Mouse (Mus musculus): Measurements from ENCODE around the gene Tk1. TPM values are rescaled to one million over a fixed set of nuclear protein-coding genes. Genes with fewer than 3 reads are reported as not detected.
A peak's percentile ranks its signal among the peaks of the same experiment; 100 is the strongest.

Gene Tk1
- total RNA-seq (2022) = 1 to 10 TPM in 3 of 4 experiments, under 1 TPM in 1; 0.52 to 1.7 (median 1.2) TPM

DNA sequence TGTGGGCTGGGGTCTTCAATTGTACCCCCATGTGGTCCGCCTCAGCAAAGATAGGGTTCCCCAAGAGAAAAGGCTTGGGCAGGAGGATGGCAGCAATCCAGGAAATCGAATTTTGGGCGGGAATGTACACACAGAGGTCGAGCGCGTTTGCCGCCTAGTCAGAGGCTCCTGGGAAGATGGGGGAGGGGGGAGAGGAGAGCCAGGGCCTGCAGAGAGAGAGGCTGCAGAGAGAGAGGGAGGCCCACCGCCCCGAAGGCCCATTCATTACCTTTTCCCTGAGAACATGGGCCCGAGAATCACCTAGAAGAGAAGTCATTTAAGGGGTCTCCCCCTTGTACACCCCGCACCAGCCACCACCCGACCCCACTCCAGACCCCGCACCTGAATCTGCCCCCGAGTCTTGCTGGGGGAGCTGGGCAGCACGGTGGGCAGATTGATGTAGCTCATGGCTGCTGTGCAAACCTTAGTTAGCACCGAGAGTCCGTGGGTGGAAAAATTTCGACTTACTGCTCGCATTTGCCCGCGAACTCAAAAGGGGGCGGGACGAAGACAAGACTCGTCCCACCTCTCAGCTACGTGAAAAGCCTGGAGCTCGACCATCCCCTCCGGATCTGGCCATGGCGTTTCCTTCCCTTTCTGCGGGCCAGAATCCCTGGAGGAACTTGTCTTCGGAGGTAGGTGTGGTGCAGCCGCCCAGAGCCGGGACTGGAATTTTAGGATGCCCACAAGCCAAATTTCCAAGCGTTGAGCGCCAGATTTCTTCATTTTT is at the start of gene Tk1, which contains the start of gene Afmid:
Gene Tk1, minus strand, starts transcription at position 760 of the 769 bp plus-strand sequence.
Gene Afmid, plus strand, starts transcription at position 592 of the 769 bp plus-strand sequence.
- DNase-seq (ENCODE audit: low spot score in 2 of 2) = no peak

DNA sequence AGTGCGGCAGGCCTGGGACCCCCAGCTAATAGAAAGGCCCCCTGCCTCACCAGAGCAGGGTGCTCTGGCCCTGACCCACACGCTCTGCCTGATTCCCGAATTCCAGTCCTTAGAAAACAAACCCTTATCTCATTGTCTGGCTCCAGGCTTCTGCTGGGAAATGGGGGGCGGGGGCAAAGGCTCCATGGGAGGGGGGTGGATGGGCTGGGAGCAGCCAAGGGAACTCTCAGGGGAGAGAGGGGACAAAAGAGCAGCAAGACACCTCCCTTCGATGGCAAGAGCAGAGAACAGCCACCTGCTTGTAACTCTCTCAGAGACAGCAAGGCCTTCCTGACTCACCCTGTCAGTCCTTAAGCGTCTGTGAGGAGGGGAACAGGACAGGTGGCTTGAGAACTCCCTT is 49.8 kb upstream of the Tk1 start:
- DNase-seq (ENCODE audit: low spot score in 2 of 2) = no peak

DNA sequence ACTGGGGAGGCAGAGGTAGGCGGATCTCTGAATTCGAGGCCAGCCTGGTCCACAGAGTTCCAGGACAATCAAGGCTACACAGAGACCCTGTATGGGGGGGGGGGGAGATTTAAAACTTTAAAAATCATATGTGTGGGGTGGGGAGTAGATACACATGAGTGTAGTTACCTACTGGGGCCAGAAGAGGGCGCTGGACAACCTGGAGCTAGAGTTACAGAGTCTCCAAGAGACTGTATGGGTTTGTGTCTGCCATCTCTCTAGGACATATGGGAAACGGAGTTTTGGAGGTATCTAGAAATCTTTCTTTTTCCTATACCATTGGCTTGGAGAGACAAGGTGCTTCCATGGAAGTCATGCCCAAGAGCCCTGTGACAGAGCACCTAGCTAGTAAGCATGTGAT is 48.5 kb upstream of the Tk1 start:
- DNase-seq (ENCODE audit: low spot score in 2 of 2) = no peak

DNA sequence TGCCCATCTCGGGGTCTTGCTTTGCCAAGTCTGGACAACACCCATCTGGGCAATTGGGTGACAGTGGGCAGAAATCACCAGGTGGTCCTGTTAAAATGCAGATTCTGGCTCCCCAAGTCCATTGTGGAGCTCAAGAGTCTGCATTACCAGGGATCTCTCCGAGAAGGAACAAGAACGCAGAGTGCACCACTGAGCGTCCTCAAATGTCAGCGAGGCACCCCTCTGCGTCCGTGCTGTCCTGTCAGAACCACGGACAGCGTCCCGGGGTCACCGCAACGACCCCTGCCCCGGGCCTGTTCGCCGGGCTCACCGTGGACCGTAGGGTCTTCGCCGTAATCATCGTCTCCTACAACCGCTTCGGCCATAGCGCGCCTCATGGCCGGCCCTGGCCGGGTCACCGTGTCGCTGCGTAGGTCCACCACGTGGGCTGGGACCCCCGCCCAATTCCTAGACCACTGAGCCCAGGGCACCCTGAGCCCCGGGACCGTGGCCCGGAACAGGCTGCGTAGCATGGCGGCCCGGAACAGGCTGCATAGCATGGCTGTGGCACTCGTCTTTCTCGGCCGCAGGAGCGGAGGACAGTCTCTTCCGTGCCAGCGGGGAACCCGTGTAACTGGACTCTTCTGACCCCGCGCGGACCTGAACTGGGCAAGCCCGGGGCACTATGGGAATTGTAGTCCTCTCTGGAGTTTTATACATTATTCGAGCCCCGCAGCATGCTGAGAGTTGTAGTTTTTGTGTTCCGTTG is 47.1 kb upstream of the Tk1 start, which contains the start of gene Tha1:
Gene Tha1, minus strand, starts transcription at position 621 of the 748 bp plus-strand sequence.
- DNase-seq (ENCODE audit: low spot score in 2 of 2) = peak; percentile 58 to 71

DNA sequence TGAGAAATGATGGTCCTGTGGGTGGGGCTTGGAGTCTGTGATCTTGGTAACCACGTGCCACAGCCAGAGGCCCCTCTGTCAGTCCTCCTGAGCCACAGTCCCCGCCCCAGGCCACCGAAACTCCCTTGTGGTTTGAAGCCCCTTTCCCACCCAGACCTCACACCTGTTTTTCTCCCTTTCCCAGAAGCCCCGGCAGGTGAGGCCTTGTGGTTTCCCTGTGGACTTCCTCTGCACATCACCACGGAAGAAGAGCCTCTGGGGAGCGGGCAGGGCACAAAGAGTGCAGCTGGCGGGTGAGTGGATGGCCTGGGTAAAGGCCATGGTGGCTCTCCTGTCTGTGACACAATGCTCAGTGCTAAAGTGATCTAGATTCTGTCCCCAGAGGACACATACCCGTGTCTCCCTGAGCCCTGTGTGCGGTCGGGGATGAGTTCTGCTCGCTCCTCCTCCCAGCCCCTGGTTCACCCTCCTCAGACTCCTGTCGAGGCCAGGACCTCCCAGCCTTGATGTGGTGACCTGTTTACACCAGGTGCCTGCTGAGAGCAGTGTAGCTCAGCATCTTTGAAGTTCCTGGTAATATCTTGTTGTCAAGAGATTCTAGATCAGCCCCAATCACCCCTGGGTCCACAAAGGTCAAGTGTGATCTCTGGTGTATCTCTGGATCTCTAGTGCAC is 46.2 kb upstream of the Tk1 start:
- DNase-seq (ENCODE audit: low spot score in 2 of 2) = no peak

DNA sequence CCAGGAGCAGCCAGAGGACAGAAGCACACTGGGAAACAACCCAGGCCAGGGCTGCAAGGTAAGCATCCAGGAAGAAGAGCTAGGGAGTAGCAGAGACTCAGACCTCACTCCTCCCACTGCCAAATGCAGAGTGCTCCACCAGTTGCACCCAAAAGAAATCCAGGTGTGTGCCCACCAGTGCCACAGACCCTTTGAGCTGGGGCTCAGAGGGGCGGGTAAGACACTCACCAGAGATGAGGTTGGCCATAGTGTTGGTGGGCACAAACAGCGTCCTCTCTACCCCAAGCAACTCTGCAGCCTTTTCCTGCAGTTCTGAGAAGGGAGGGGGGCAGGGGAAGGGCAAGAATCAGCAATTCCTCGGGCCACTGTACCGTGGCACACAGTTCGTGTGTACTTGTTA is 45.5 kb upstream of the Tk1 start:
- no peak for DNase-seq (ENCODE audit: low spot score in 2 of 2)

DNA sequence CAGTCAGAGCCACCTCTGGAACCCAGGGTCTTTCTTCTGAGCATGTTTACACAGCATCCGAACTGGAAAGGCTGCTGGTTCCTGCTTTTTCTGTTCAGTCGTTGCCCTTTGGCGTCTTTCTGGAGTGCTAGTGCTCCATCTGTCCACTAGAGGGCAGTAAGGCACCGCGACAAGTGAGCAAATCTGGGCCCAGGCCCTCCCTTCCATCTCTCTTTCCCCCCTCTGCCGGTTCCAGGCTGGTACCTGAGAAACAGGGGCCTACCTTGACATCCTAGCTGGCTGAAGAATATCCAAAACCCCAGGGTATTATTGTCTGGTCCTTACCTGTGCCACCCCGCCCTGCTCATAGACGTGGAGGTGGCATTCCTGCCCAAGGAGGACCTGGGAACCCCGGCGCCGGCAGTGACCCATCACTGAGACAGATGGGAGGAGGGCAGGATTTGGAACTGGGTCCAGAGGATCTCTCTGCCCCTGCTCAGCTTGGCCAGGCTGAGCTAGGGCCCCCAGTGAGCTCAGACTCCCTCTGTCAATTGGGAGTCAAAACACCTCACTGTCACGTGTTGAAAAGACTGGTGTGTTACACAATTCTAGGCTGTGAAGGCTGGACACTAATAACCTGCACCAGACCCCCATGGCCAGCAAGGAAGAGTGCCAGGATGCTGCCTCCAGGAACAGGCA is 44.9 kb upstream of the Tk1 start:
- DNase-seq (ENCODE audit: low spot score in 2 of 2) = peak; percentile 49 to 50

DNA sequence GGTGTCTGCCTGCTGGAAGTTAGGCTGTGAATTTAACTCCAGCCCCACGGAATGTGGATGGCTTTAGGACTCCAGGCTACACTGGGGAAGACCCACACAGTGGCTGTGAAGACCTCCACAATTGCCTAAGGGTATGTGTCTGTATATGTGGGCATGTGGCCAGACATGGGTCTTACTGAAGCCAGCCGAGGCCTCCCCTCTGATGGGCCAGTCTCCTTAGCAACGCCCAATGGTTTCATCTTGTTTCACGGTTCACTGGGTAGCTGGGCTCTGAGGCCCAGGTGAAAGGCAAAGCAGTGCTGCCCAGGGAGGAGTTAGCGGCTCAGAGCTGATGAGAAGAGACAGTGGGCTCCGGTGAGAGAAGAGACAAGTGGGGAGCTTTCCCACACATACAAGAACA is 40.1 kb upstream of the Tk1 start:
- DNase-seq (ENCODE audit: low spot score in 2 of 2) = no peak

DNA sequence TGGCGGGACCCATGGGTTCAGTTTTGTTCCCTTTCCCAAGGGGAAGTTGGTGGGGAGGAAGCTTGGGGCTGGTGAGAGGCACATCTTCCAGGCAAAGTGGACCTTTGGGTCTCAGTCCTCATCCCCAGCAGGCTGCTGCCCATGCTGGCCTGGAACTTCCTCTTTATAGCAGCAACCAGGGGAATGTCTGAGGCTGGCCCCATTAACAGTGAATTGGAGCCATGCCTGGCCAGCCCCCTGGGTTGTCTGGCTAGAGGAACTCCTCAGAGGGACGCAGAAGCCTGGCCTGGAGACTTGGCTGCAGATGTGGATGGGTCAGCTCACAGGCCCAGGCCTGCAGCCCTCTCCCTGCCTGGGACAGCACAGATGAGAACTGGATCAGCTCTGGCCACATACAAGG is 38.9 kb upstream of the Tk1 start:
- no peak for DNase-seq (ENCODE audit: low spot score in 2 of 2)

DNA sequence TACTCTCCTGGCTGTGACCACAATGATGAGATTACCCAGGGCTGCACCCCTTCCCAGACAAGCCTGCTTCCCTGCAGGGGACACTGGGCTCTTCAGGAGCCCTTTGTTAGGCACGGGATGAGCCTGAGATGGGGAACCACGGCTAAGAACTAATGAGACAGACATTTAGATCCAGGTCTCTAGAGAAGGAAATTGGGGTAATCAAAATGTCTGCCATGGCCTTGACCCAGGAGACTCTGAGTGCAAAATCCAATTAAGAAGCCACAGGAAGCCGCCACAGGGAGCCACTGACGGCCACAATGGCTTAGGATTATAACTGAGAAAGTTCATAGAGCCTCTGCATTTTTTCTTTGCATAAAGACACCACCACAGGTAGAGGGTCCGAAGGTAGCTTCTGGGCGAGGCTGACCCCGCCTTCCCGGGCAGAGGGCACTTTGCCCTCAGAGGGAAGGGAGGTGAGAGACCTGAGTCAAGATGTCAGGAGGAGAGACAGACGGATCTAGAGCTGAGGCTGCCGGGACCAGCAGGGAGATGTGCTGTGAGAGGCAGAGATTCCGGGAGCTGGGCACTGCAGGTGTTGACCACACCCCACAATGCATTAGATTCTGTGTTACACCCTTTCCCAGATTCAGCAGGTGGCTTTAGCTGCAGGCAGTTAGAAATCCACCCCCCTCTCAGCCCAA is 37.4 kb upstream of the Tk1 start:
- DNase-seq (ENCODE audit: low spot score in 2 of 2) = no peak

DNA sequence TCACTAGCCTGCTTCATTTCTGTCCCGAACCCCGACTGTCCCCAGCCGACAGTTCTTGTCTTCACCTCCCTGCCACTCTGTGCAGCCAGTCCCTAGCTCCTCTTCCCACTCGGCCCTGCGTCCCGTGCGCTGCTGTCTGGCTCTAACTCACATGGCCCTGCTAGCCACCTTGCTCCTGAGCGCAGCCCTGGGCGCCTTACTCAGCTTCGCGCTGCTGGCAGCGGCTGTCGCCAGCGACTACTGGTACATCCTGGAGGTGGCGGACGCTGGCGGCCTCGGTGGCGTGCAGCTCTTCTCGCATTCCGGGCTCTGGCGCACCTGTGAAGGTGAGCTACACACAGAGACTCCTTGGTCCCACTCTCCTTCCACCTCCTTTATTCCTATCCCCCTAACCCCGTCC is 34.7 kb upstream of the Tk1 start, which contains the start of gene Tmem235:
Gene Tmem235, plus strand, starts transcription at position 152 of the 400 bp plus-strand sequence.
- DNase-seq (ENCODE audit: low spot score in 2 of 2) = no peak

DNA sequence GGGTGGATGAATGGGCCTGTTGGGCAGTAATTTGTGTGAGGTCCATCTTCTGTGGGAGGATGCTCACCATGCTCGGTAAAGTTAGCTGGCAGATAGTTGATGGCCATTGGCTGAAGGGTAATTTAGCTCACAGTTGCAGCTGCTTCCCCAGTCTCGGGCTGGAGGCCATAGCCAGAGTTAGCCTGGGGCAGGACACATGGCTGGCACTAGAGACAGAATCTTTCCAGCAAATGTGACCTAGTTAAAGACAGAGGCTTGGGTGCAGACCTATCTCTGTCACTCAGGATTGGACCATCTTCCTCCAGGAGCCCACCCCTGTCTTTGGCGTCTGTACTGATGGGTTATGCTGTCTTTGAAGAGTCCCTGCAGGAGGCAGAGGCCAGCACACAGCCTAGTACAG is 32.5 kb upstream of the Tk1 start:
- no peak for DNase-seq (ENCODE audit: low spot score in 2 of 2)

DNA sequence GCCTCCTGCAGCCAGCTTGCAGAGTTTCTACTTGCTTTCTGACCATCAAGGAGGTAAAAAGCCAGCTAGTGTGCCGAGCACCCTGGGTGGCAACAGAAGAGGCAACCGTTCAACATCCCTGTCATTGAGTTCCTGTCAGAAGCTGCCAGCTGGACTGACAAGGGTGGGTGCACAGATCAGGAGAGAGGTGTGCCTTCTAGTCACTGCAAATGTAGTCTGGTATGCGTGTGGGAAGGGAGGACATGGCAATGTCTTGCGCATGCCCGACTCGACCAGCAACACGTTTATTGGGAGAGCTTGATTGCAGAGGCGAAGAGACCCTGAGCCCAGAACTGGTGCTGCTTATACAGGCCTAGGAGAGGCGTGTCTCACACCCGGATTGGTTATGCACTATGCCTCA is 31.6 kb upstream of the Tk1 start:
- no peak for DNase-seq (ENCODE audit: low spot score in 2 of 2)

DNA sequence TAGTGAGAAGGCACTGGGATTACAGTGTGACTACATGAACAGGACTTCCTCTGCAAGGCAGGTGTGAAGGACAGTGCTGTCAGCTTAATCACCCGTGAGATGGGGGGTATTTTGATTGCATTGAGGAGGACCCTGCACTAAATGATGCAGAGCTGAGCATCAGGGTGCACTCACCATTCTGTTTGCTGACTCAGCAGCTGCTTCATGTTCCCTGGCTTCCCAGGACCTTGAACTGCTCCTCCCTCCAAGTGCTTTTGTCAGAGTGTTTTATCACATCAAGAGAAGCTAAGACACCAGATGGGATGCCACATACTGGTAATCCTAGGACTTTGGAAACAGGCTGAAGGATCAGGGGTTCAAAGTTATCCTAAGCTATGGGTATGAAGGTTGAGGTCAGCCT is 30.1 kb upstream of the Tk1 start:
- no peak for DNase-seq (ENCODE audit: low spot score in 2 of 2)

DNA sequence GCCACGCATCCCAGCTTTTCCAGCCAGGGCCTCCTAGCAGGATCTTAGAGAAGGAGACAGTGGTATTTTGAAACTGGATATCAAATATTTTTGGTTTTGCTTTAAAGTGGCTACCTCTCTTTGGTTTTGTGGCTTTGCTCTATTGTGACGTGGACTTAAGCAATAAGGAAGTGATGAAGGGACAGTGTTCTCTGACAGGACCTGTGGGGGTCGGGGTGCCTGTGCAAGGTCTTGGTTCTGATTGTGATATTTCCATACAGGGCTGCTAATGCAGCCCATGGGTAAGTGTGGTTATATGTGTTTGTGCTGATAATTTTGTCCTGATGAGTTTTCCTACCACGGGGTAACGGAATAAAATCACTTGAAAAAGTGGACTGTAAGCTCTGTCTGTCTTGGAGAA is 29.5 kb upstream of the Tk1 start:
- DNase-seq (ENCODE audit: low spot score in 2 of 2) = no peak

DNA sequence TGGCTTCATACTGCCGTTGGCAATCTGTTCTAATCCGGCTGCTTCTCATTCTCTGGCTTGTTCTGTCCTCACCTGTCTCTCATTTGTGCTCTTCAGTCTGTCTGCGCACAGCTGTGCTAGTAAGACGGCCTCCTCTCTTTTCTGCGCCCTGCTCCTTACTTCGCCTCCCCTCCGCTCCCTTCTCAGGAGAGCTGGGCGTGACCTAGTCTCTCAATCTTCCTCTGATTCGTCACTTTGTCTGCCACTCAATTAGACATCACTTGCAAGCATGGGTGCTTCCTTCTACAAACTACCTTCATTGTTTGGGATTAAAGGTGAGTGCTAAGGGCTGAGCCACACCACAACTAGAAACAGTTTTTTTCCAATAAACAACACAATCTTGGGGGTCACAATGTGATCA is 28.3 kb upstream of the Tk1 start:
- no peak for DNase-seq (ENCODE audit: low spot score in 2 of 2)

DNA sequence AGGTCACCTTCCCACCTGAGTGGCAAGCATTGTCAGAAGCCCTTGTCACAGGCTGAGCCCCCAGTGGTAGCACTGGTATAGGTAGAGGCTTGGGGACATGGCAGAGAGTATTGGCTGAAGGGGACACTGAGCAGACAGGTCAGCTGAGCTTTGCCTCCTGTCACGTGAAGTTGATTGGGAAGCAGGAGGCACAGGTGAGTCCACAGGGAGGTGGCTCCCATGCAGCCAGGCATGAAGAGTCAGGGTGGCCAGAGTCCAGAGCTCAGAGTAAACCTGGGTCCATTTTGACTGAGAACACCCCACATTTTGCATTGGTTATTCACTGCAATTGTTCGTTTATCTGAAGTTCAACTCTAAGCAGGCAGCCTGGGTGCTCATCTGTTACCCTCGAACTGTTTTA is 27.0 kb upstream of the Tk1 start:
- no peak for DNase-seq (ENCODE audit: low spot score in 2 of 2)

DNA sequence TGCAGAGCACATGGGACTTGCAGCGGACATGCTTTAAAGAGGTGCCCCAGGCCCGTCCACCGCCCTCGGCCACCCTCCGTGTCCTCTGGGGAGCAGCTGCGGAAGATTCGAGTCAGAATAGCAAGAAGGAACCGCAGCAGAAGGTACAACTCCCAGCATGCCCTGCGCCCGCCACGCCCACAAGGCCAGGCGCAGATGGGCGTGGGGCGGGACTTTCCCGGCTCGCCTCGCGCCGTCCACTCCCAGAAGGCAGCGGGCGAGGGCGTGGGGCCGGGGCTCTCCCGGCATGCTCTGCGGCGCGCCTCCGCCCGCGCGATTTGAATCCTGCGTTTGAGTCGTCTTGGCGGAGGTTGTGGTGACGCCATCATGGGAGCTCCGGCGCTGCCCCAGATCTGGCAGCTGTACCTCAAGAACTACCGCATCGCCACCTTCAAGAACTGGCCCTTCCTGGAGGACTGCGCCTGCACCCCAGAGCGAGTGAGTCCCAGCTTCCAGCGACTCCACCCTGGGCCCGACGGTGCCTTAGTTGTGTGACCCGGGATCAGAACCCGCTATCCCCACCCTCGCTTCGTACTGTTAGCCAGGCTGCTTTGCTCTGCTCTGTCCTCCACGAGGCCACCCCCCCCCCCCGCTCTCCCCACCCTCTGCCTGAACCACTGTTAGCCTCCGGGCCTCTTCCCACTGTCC is 23.2 kb upstream of the Tk1 start, which contains the start of gene Birc5:
Gene Birc5, plus strand, starts transcription at position 267 of the 687 bp plus-strand sequence.
- DNase-seq (ENCODE audit: low spot score in 2 of 2) = peak; percentile 89 to 94

DNA sequence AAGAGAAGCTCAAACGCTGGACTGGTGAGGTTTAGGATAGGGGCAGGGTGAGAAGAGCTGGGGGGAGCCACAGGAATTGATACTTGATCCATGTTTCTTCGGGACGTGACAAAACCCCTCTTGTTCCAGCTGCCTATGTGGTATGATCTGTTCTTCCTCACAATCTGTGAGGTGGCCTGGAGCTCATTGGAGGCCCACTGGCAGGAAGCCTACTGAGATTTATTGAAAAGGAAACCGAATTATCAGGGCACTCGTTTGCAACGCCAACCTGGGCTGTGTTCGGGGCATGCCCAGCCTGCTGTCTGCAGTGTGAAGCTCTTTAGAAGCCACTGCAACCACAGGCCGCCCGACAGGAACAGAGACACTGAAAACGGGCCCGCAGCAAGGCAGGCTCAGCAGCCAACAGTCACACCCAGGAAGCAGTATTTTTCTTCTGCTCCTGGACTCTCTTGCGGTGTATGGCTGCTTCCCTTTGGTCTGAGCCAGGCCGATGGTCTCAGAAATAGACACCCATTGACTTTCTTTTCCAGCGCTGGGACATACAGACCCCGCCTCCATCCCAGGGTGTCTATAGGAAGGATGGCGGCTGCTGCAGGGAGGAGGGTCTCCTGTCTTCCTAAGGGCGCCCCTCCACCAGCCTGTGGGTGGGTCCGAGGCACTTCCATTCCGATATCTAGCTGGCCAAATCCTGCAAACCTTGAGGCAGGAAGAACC is 22.5 kb upstream of the Tk1 start:
- DNase-seq (ENCODE audit: low spot score in 2 of 2) = no peak

Data from left cerebral cortex, adult 8-10 months (tissue).